Mouse (Mus musculus): ENCODE data around the gene Ethe1. TPM values are rescaled to one million over a fixed set of nuclear protein-coding genes. Genes with fewer than 3 reads are reported as not detected.

Ethe1 gene
- polyA plus RNA-seq, 1 experiment from 2014 or later, result 18.5 TPM

- H3K9me3 ChIP-seq (ENCODE audit: control insufficient read depth, low read length), result no peaks in the 10 kb centered on the region
- H3K4me3 ChIP-seq (replicated peaks; ENCODE audit: low read depth, low read length), result no peak overlapping the region
- DNase-seq, result no peak
- peaks cover 5% of the 10 kb centered on the region; the same call in 1 of the 2 replicates for H3K27me3 ChIP-seq (ENCODE audit: control insufficient read depth, insufficient read depth, low read length)
- H3K36me3 ChIP-seq (ENCODE audit: control insufficient read depth, insufficient read depth, low read length), result no peaks in the 10 kb centered on the region
- 0 out of 2 replicates have a peak, but pooled peaks cover 8% of the 10 kb centered on the region for H3K4me1 ChIP-seq (ENCODE audit: control insufficient read depth, insufficient read depth, low read length)
- no peak for ATAC-seq (ENCODE audit: low FRiP score, low TSS enrichment)
- no peak overlapping the region for H3K4me2 ChIP-seq (ENCODE audit: low read length)
- no peak overlapping the region for H3K27ac ChIP-seq (replicated peaks; ENCODE audit: low read depth, low read length)
- H3K9ac ChIP-seq (replicated peaks; ENCODE audit: low read length), result no peak overlapping the region
- WGBS, result 81% methylated on average over 15 of the region's 15 CpGs
Measured at GRCm38 (mm10) chr7:24599211-24600067, 12.1 kb downstream of the Ethe1 start.

GRCm38 (mm10) chr7:24600941-24601597, 13.7 kb downstream of the Ethe1 start:
- H3K27ac ChIP-seq (replicated peaks; ENCODE audit: low read depth, low read length), result 0 out of 2 replicates have a peak overlapping the region, but pooled peaks have one; percentile 49
- peak overlapping the region; percentile 19; the same call in 1 of the 2 replicates for H3K4me3 ChIP-seq (replicated peaks; ENCODE audit: low read depth, low read length)
- DNase-seq (peak; percentile 99), ATAC-seq (ENCODE audit: low FRiP score, low TSS enrichment) (peak; percentile 89; the same call in 1 of the 2 replicates)
- H3K9me3 ChIP-seq (ENCODE audit: control insufficient read depth, low read length), result no peaks in the 10 kb centered on the region
- WGBS, result 5% methylated on average over 13 of the region's 13 CpGs
- no peaks in the 10 kb centered on the region for H3K27me3 ChIP-seq (ENCODE audit: control insufficient read depth, insufficient read depth, low read length)
- H3K36me3 ChIP-seq (ENCODE audit: control insufficient read depth, insufficient read depth, low read length), result no peaks in the 10 kb centered on the region
- peak overlapping the region; percentile 42 for H3K9ac ChIP-seq (replicated peaks; ENCODE audit: low read length)
- H3K4me1 ChIP-seq (ENCODE audit: control insufficient read depth, insufficient read depth, low read length), result 0 out of 2 replicates have a peak, but pooled peaks cover 8% of the 10 kb centered on the region
- H3K4me2 ChIP-seq (ENCODE audit: low read length), result peak overlapping the region; percentile 49

GRCm38 (mm10) chr7:24605561-24605960, 18.2 kb downstream of the Ethe1 start:
- H3K4me3 ChIP-seq (replicated peaks; ENCODE audit: low read depth, low read length), result no peak overlapping the region
- no peak overlapping the region for H3K27ac ChIP-seq (replicated peaks; ENCODE audit: low read depth, low read length)
- no peaks in the 10 kb centered on the region for H3K36me3 ChIP-seq (ENCODE audit: control insufficient read depth, insufficient read depth, low read length)
- H3K4me1 ChIP-seq (ENCODE audit: control insufficient read depth, insufficient read depth, low read length), result peaks cover 9% of the 10 kb centered on the region; the same call in 1 of the 2 replicates
- no peak overlapping the region for H3K4me2 ChIP-seq (ENCODE audit: low read length)
- ATAC-seq (ENCODE audit: low FRiP score, low TSS enrichment), result no peak
- no peak overlapping the region for H3K9ac ChIP-seq (replicated peaks; ENCODE audit: low read length)
- no peak for DNase-seq
- WGBS, result 92% methylated on average over 7 of the region's 7 CpGs
- H3K9me3 ChIP-seq (ENCODE audit: control insufficient read depth, low read length), result no peaks in the 10 kb centered on the region
- peaks cover 11% of the 10 kb centered on the region for H3K27me3 ChIP-seq (ENCODE audit: control insufficient read depth, insufficient read depth, low read length)

GRCm38 (mm10) chr7:24606046-24606445, 18.7 kb downstream of the Ethe1 start:
- no peaks in the 10 kb centered on the region for H3K9me3 ChIP-seq (ENCODE audit: control insufficient read depth, low read length)
- no peak overlapping the region for H3K4me3 ChIP-seq (replicated peaks; ENCODE audit: low read depth, low read length)
- H3K9ac ChIP-seq (replicated peaks; ENCODE audit: low read length), result no peak overlapping the region
- peaks cover 15% of the 10 kb centered on the region for H3K27me3 ChIP-seq (ENCODE audit: control insufficient read depth, insufficient read depth, low read length)
- ATAC-seq (ENCODE audit: low FRiP score, low TSS enrichment) (no peak), DNase-seq (no peak)
- 68% methylated on average over 7 of the region's 7 CpGs for WGBS
- H3K4me2 ChIP-seq (ENCODE audit: low read length), result no peak overlapping the region
- no peak overlapping the region for H3K27ac ChIP-seq (replicated peaks; ENCODE audit: low read depth, low read length)
- peaks cover 9% of the 10 kb centered on the region; the same call in 1 of the 2 replicates for H3K4me1 ChIP-seq (ENCODE audit: control insufficient read depth, insufficient read depth, low read length)
- no peaks in the 10 kb centered on the region for H3K36me3 ChIP-seq (ENCODE audit: control insufficient read depth, insufficient read depth, low read length)

GRCm38 (mm10) chr7:24608017-24608416, 20.7 kb downstream of the Ethe1 start:
- Histone ChIP-seq H3K4me1 (ENCODE audit: control insufficient read depth, insufficient read depth, low read length) (peaks cover 10% of the 10 kb centered on the region; the same call in 1 of the 2 replicates), H3K9me3 (ENCODE audit: control insufficient read depth, low read length) (no peaks in the 10 kb centered on the region), H3K36me3 (ENCODE audit: control insufficient read depth, insufficient read depth, low read length) (no peaks in the 10 kb centered on the region), H3K4me2 (ENCODE audit: low read length) (no peak overlapping the region), H3K4me3 (replicated peaks; ENCODE audit: low read depth, low read length) (no peak overlapping the region), H3K27me3 (ENCODE audit: control insufficient read depth, insufficient read depth, low read length) (peaks cover 35% of the 10 kb centered on the region), H3K9ac (replicated peaks; ENCODE audit: low read length) (no peak overlapping the region), H3K27ac (replicated peaks; ENCODE audit: low read depth, low read length) (no peak overlapping the region)
- 34% methylated on average over 6 of the region's 6 CpGs for WGBS
- ATAC-seq (ENCODE audit: low FRiP score, low TSS enrichment) (peak; percentile 67), DNase-seq (peak; percentile 80)

GRCm38 (mm10) chr7:24608561-24608960, 21.2 kb downstream of the Ethe1 start:
- Histone ChIP-seq H3K36me3 (ENCODE audit: control insufficient read depth, insufficient read depth, low read length) (no peaks in the 10 kb centered on the region), H3K4me2 (ENCODE audit: low read length) (no peak overlapping the region), H3K27me3 (ENCODE audit: control insufficient read depth, insufficient read depth, low read length) (peaks cover 40% of the 10 kb centered on the region), H3K9me3 (ENCODE audit: control insufficient read depth, low read length) (no peaks in the 10 kb centered on the region), H3K9ac (replicated peaks; ENCODE audit: low read length) (no peak overlapping the region), H3K4me3 (replicated peaks; ENCODE audit: low read depth, low read length) (no peak overlapping the region), H3K4me1 (ENCODE audit: control insufficient read depth, insufficient read depth, low read length) (peaks cover 10% of the 10 kb centered on the region; the same call in 1 of the 2 replicates), H3K27ac (replicated peaks; ENCODE audit: low read depth, low read length) (no peak overlapping the region)
- WGBS, result 76% methylated on average over 8 of the region's 8 CpGs
- no peak for ATAC-seq (ENCODE audit: low FRiP score, low TSS enrichment)
- DNase-seq, result no peak

- Histone ChIP-seq H3K4me1 (ENCODE audit: control insufficient read depth, insufficient read depth, low read length) (peaks cover 10% of the 10 kb centered on the region; the same call in 1 of the 2 replicates), H3K4me3 (replicated peaks; ENCODE audit: low read depth, low read length) (peak within 1 kb of the TSS; percentile 23), H3K27me3 (ENCODE audit: control insufficient read depth, insufficient read depth, low read length) (peaks cover 42% of the 10 kb centered on the region), H3K4me2 (ENCODE audit: low read length) (peak within 1 kb of the TSS; percentile 45), H3K9ac (replicated peaks; ENCODE audit: low read length) (no peak within 1 kb of the TSS), H3K9me3 (ENCODE audit: control insufficient read depth, low read length) (no peaks in the 10 kb centered on the region), H3K27ac (replicated peaks; ENCODE audit: low read depth, low read length) (no peak within 1 kb of the TSS), H3K36me3 (ENCODE audit: control insufficient read depth, insufficient read depth, low read length) (no peaks in the 10 kb centered on the region)
- ATAC-seq (ENCODE audit: low FRiP score, low TSS enrichment) (no peak), DNase-seq (no peak)
- WGBS, result 5% methylated on average over 27 of the region's 27 CpGs
Measured at GRCm38 (mm10) chr7:24610144-24610878, 23.0 kb downstream of the Ethe1 start, which contains the start of gene Phldb3. Gene Phldb3 (plus strand): TSS chr7:24610763.

GRCm38 (mm10) chr7:24610879-24611494, 23.6 kb downstream of the Ethe1 start:
- peak overlapping the region; percentile 23 for H3K4me3 ChIP-seq (replicated peaks; ENCODE audit: low read depth, low read length)
- H3K27me3 ChIP-seq (ENCODE audit: control insufficient read depth, insufficient read depth, low read length), result peaks cover 42% of the 10 kb centered on the region
- DNase-seq, result peak; percentile 67
- H3K9ac ChIP-seq (replicated peaks; ENCODE audit: low read length), result no peak overlapping the region
- H3K4me2 ChIP-seq (ENCODE audit: low read length), result peak overlapping the region; percentile 45
- ATAC-seq (ENCODE audit: low FRiP score, low TSS enrichment), result peak; percentile 64; the same call in 1 of the 2 replicates
- no peak overlapping the region for H3K27ac ChIP-seq (replicated peaks; ENCODE audit: low read depth, low read length)
- no peaks in the 10 kb centered on the region for H3K9me3 ChIP-seq (ENCODE audit: control insufficient read depth, low read length)
- no peaks in the 10 kb centered on the region for H3K36me3 ChIP-seq (ENCODE audit: control insufficient read depth, insufficient read depth, low read length)
- H3K4me1 ChIP-seq (ENCODE audit: control insufficient read depth, insufficient read depth, low read length), result peaks cover 10% of the 10 kb centered on the region; the same call in 1 of the 2 replicates
- under 1% methylated on average over 36 of the region's 36 CpGs for WGBS

Data from midbrain, embryonic 14.5 days (tissue).